In the genomic region with DNA sequence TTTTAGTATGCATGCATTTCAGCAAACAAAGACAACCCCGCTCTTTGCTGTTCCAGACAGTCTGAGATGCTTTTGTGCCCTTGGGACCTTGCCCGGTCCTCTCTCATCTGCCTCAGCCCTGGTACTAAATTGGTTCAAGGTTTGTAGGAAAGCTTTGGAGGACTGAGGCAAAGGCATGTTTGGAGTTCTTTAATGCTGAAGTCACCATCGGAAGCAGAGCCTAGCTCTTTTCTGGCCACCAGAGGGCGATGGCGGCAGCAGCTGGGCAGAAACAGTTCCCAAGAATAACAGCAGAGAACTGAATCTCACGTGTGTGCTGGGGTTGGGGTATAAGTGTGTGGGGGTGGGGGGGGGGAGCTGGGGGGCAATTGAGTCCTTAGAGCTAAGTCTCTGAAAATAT, we compare ENCODE assay signal across 8 mouse cellular contexts. TPM values are rescaled to one million over a fixed set of nuclear protein-coding genes. Genes with fewer than 3 reads are reported as not detected.
DNase-seq lines count a peak whose midpoint lies in the region; ATAC-seq and TF ChIP-seq lines count a peak whose summit lies in the region.

No protein-coding gene starts in this region.

- TF ChIP-seq POLR2A in kidney, adult 2 months (IDR thresholded peaks at IDR 0.05; ENCODE audit: low read depth, low read length), result no peak

- no peaks in the 10 kb centered on the region for H3K36me3 ChIP-seq in kidney, adult 2 months (ENCODE audit: control insufficient read depth, insufficient read depth, low read length)
- H3K36me3 ChIP-seq in kidney, embryonic 15.5 days, result no peaks in the 10 kb centered on the region
- no peaks in the 10 kb centered on the region for H3K36me3 ChIP-seq in embryonic facial prominence, embryonic 14.5 days (ENCODE audit: control insufficient read depth, insufficient read depth, low read length)
- no peaks in the 10 kb centered on the region for H3K36me3 ChIP-seq in limb, embryonic 11.5 days (ENCODE audit: control insufficient read depth, insufficient read depth, low read length)

- H3K9me3 ChIP-seq in kidney, embryonic 15.5 days (replicated peaks), result no peaks in the 10 kb centered on the region
- no peaks in the 10 kb centered on the region for H3K9me3 ChIP-seq in embryonic facial prominence, embryonic 14.5 days (ENCODE audit: control insufficient read depth, low read length)
- H3K9me3 ChIP-seq in limb, embryonic 11.5 days (ENCODE audit: control insufficient read depth, low read length), result no peaks in the 10 kb centered on the region

- H3K4me2 ChIP-seq in kidney, embryonic 15.5 days, result no peak overlapping the region
- no peak overlapping the region for H3K4me2 ChIP-seq in embryonic facial prominence, embryonic 14.5 days (ENCODE audit: low read depth, low read length)
- H3K4me2 ChIP-seq in limb, embryonic 11.5 days (ENCODE audit: low read depth, severe bottlenecking), result no peak overlapping the region

- no peak overlapping the region for H3K4me3 ChIP-seq in kidney, adult 2 months (ENCODE audit: insufficient read depth, low read depth, low read length)
- no peak overlapping the region for H3K4me3 ChIP-seq in kidney, embryonic 15.5 days (replicated peaks)
- no peak overlapping the region for H3K4me3 ChIP-seq in embryonic facial prominence, embryonic 14.5 days (ENCODE audit: low read depth, low read length)
- no peak overlapping the region for H3K4me3 ChIP-seq in limb, embryonic 11.5 days (ENCODE audit: low read depth, low read length)

- H3K27ac ChIP-seq in kidney, adult 2 months (ENCODE audit: insufficient read depth, low read depth, low read length), result no peak overlapping the region
- no peak overlapping the region for H3K27ac ChIP-seq in kidney, embryonic 15.5 days
- no peak overlapping the region; the same call in 1 of the 2 replicates for H3K27ac ChIP-seq in embryonic facial prominence, embryonic 14.5 days (replicated peaks; ENCODE audit: low read depth, low read length)
- H3K27ac ChIP-seq in limb, embryonic 11.5 days (replicated peaks; ENCODE audit: low read depth, low read length), result no peak overlapping the region

- H3K4me1 ChIP-seq in kidney, adult 2 months (ENCODE audit: control insufficient read depth, insufficient read depth, low read length), result peaks cover 3% of the 10 kb centered on the region; the same call in 1 of the 2 replicates
- H3K4me1 ChIP-seq in kidney, embryonic 15.5 days, result peaks cover 36% of the 10 kb centered on the region
- peaks cover 29% of the 10 kb centered on the region for H3K4me1 ChIP-seq in embryonic facial prominence, embryonic 14.5 days (ENCODE audit: control insufficient read depth, insufficient read depth, low read length)
- H3K4me1 ChIP-seq in limb, embryonic 11.5 days (ENCODE audit: control insufficient read depth, insufficient read depth, low read length), result peaks cover 34% of the 10 kb centered on the region

- no peak for ATAC-seq in kidney, embryonic 15.5 days (replicated peaks; ENCODE audit: low FRiP score)
- no peak for ATAC-seq in embryonic facial prominence, embryonic 14.5 days (ENCODE audit: low read depth)
- no peak; the same call in 1 of the 2 replicates for ATAC-seq in limb, embryonic 11.5 days (ENCODE audit: insufficient number of reproducible peaks, low FRiP score, low TSS enrichment, low read depth)

- 17% methylated on average over 6 of the region's 6 CpGs for WGBS in kidney, adult 2 months
- 18% methylated on average over 6 of the region's 6 CpGs for WGBS in kidney, embryonic 15.5 days
- WGBS in embryonic facial prominence, embryonic 14.5 days, result 3% methylated on average over 6 of the region's 6 CpGs
- WGBS in limb, embryonic 11.5 days, result 6% methylated on average over 6 of the region's 6 CpGs

- no peak overlapping the region for H3K9ac ChIP-seq in kidney, embryonic 15.5 days
- no peak overlapping the region for H3K9ac ChIP-seq in embryonic facial prominence, embryonic 14.5 days (ENCODE audit: low read depth, low read length)
- no peak overlapping the region; the same call in 1 of the 2 replicates for H3K9ac ChIP-seq in limb, embryonic 11.5 days (ENCODE audit: low read length)

- H3K27me3 ChIP-seq in kidney, adult 2 months (replicated peaks; ENCODE audit: control insufficient read depth, insufficient read depth, low read length), result peaks cover 1% of the 10 kb centered on the region; the same call in 1 of the 2 replicates
- H3K27me3 ChIP-seq in kidney, embryonic 15.5 days, result peaks cover 56% of the 10 kb centered on the region
- peaks cover 22% of the 10 kb centered on the region for H3K27me3 ChIP-seq in embryonic facial prominence, embryonic 14.5 days (replicated peaks; ENCODE audit: control insufficient read depth, insufficient read depth, low read length)
- no peaks in the 10 kb centered on the region for H3K27me3 ChIP-seq in limb, embryonic 11.5 days (ENCODE audit: control insufficient read depth, insufficient read depth, low read length)

- intact Hi-C loops in heart, postnatal 25 days (cut with DNase I), result loop anchor here (1.0 to 10.0 kb wide), 4 partner anchors 235 to 575 kb away; no protein-coding TSS in a partner anchor

- DNase-seq in kidney, adult 2 months, result peak; percentile 76
- peak; percentile 84 to 88 for DNase-seq in adrenal gland, postnatal 36 days
- peak; percentile 84 for DNase-seq in embryonic facial prominence, embryonic 14.5 days (ENCODE audit: low spot score)
- peak; percentile 42 for DNase-seq in heart, postnatal 25 days (ENCODE audit: low spot score)
- DNase-seq in limb, embryonic 11.5 days (ENCODE audit: low spot score), result peak; percentile 89
- peak; percentile 42 for DNase-seq in retina, postnatal 7 days (ENCODE audit: low read depth, low spot score)
- peak; percentile 67 to 75 for DNase-seq in urinary bladder, postnatal 36 days (ENCODE audit: low spot score in 2 of 2)

- peak; percentile 88 for TF ChIP-seq CTCF in kidney, adult 2 months (conservative IDR thresholded peaks at IDR 0.05; ENCODE audit: insufficient read depth, insufficient read length, low read depth, low read length)

RNA-seq across cellular contexts. Expression of a gene that starts 1.7 kb away (rescaled TPM):
- polyA plus RNA-seq in kidney, adult 2 months (2012; rRNA removed), result 8.4 and 12.6 TPM in 2 replicates
- polyA plus RNA-seq in kidney, embryonic 15.5 days (2015; fragmentation: Nextera tagmentation; extraction: Ambion mirVana), result 13.6 and 14.9 TPM in 2 replicates
- total RNA-seq in adrenal gland, postnatal 36 days (2021), result 10 to 100 TPM; 33.0 to 56.8 TPM
- 23.3 and 24.1 TPM in 2 replicates for polyA plus RNA-seq in embryonic facial prominence, embryonic 14.5 days (2014; fragmentation: Nextera tagmentation; extraction: Ambion mirVana)
- 10 to 100 TPM; 12.7 to 15.4 TPM for total RNA-seq in heart, postnatal 25 days (2021)
- polyA plus RNA-seq in limb, embryonic 11.5 days (2014; fragmentation: Nextera tagmentation; extraction: Ambion mirVana), result 30.6 and 40.7 TPM in 2 replicates
